24 mouse cellular contexts compared by ENCODE assay signal in the genomic region with DNA sequence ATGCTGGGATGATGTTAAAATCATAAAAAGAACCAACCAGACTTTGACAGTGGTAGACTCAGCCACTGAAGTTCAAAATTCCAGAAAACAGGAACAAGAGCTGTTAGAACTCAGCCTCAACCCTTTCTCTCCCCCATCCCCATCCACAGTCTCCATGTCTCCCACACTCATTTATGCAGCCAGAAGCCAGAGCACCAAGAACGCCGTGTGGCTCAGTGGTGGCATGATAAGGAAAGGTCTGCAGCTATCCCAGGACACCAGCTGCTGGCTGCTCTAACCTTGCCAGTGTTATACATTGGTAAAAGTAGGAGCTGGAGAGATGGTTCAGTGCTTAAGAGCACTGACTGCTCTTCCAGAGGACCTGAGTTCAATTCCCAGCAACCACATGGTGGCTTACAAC. TPM values are rescaled to one million over a fixed set of nuclear protein-coding genes. Genes with fewer than 3 reads are reported as not detected.
DNase-seq lines count a peak whose midpoint lies in the region; ATAC-seq and TF ChIP-seq lines count a peak whose summit lies in the region.
"Had no signal": no experiment of that assay in that cellular context is flagged by ENCODE, and none has a peak within 500 bp of the region (broad histone marks: within the 10 kb centered on the region; RNA-seq: fewer than 3 reads in every experiment).

No protein-coding gene starts in this region.

- no peak overlapping the region for H3K4me3 ChIP-seq in liver, embryonic 12.5 days
- H3K4me3 ChIP-seq in liver, postnatal 0 days (ENCODE audit: low read depth, low read length) = no peak overlapping the region
- H3K4me3 ChIP-seq in forebrain, embryonic 15.5 days = no peak overlapping the region
- H3K4me3 ChIP-seq in embryonic facial prominence, embryonic 10.5 days = no peak overlapping the region
- H3K4me3 ChIP-seq: embryonic facial prominence, embryonic 13.5 days; heart, embryonic 12.5 days; heart, embryonic 15.5 days; hindbrain, embryonic 10.5 days; hindbrain, embryonic 13.5 days had no signal

- DNase-seq in liver = no peak
- peak; percentile 21 for DNase-seq in testis, postnatal 10 days (ENCODE audit: low spot score)
- DNase-seq in testis, postnatal 14 days (ENCODE audit: low spot score) = no peak
- no peak for DNase-seq in liver, postnatal 0 days
- no peak for DNase-seq in embryonic facial prominence, embryonic 10.5 days (ENCODE audit: low spot score)
- DNase-seq: adrenal gland, postnatal 10 days; adrenal gland, postnatal 36 days; cerebellum, adult 18-20 months; cerebellum, adult 9-10 months; cerebellum, postnatal 25 days; gastrocnemius, postnatal 25 days; heart, adult 18-20 months; heart, postnatal 10 days; heart, postnatal 36 days had no signal

- no peak for TF ChIP-seq CTCF in liver, postnatal 0 days (IDR thresholded peaks at IDR 0.05; ENCODE audit: low read depth)

- peaks cover 76% of the 10 kb centered on the region for H3K4me1 ChIP-seq in liver, embryonic 12.5 days
- H3K4me1 ChIP-seq in liver, postnatal 0 days (ENCODE audit: insufficient read depth) = peaks cover 18% of the 10 kb centered on the region
- peaks cover 5% of the 10 kb centered on the region; the same call in 1 of the 2 replicates for H3K4me1 ChIP-seq in forebrain, embryonic 15.5 days
- H3K4me1 ChIP-seq in embryonic facial prominence, embryonic 10.5 days = peaks cover 29% of the 10 kb centered on the region

- no peak overlapping the region for H3K27ac ChIP-seq in liver, embryonic 12.5 days
- no peak overlapping the region for H3K27ac ChIP-seq in liver, postnatal 0 days (ENCODE audit: low read depth)
- no peak overlapping the region for H3K27ac ChIP-seq in forebrain, embryonic 15.5 days (replicated peaks)
- no peak overlapping the region for H3K27ac ChIP-seq in embryonic facial prominence, embryonic 10.5 days (replicated peaks)
- H3K27ac ChIP-seq: embryonic facial prominence, embryonic 13.5 days; heart, embryonic 15.5 days; hindbrain, embryonic 10.5 days; hindbrain, embryonic 13.5 days had no signal

- no peaks in the 10 kb centered on the region for H3K27me3 ChIP-seq in liver, embryonic 12.5 days (replicated peaks)
- no peaks in the 10 kb centered on the region for H3K27me3 ChIP-seq in liver, postnatal 0 days (ENCODE audit: insufficient read depth, low read length)
- H3K27me3 ChIP-seq in forebrain, embryonic 15.5 days = no peaks in the 10 kb centered on the region
- H3K27me3 ChIP-seq in embryonic facial prominence, embryonic 10.5 days (replicated peaks; ENCODE audit: low read depth, poor library complexity, severe bottlenecking) = peaks cover 11% of the 10 kb centered on the region
- H3K27me3 ChIP-seq: embryonic facial prominence, embryonic 13.5 days; heart, embryonic 12.5 days; heart, embryonic 15.5 days; hindbrain, embryonic 13.5 days; Patski had no signal

- peaks cover 39% of the 10 kb centered on the region for H3K36me3 ChIP-seq in liver, embryonic 12.5 days
- peaks cover 55% of the 10 kb centered on the region for H3K36me3 ChIP-seq in liver, postnatal 0 days (replicated peaks; ENCODE audit: insufficient read depth, low read length)
- no peaks in the 10 kb centered on the region for H3K36me3 ChIP-seq in forebrain, embryonic 15.5 days
- H3K36me3 ChIP-seq in embryonic facial prominence, embryonic 10.5 days (replicated peaks) = no peaks in the 10 kb centered on the region
- H3K36me3 ChIP-seq: embryonic facial prominence, embryonic 13.5 days; heart, embryonic 15.5 days; hindbrain, embryonic 10.5 days; hindbrain, embryonic 13.5 days had no signal

- ATAC-seq in liver, embryonic 12.5 days = 0 out of 2 replicates have a peak, but pooled peaks have one; percentile 30
- 0 out of 2 replicates have a peak, but pooled peaks have one; percentile 20 for ATAC-seq in liver, postnatal 0 days
- ATAC-seq in forebrain, embryonic 15.5 days (replicated peaks) = no peak
- ATAC-seq: forebrain, embryonic 14.5 days; hindbrain, embryonic 16.5 days; Patski had no signal

- TF ChIP-seq EP300 in liver, postnatal 0 days (IDR thresholded peaks at IDR 0.05; ENCODE audit: low read depth) = no peak

- no peak overlapping the region for H3K4me2 ChIP-seq in liver, embryonic 12.5 days
- H3K4me2 ChIP-seq in liver, postnatal 0 days (ENCODE audit: low read depth, low read length) = no peak overlapping the region
- H3K4me2 ChIP-seq in forebrain, embryonic 15.5 days (replicated peaks) = no peak overlapping the region
- H3K4me2 ChIP-seq: embryonic facial prominence, embryonic 13.5 days; heart, embryonic 12.5 days; heart, embryonic 15.5 days; hindbrain, embryonic 13.5 days had no signal

- H3K9me3 ChIP-seq in liver, embryonic 12.5 days (replicated peaks) = no peaks in the 10 kb centered on the region
- H3K9me3 ChIP-seq in liver, postnatal 0 days (ENCODE audit: low read length) = no peaks in the 10 kb centered on the region
- H3K9me3 ChIP-seq in forebrain, embryonic 15.5 days = no peaks in the 10 kb centered on the region
- H3K9me3 ChIP-seq in embryonic facial prominence, embryonic 10.5 days = no peaks in the 10 kb centered on the region
- H3K9me3 ChIP-seq: embryonic facial prominence, embryonic 13.5 days; heart, embryonic 12.5 days; heart, embryonic 15.5 days; hindbrain, embryonic 10.5 days; hindbrain, embryonic 13.5 days had no signal

- H3K9ac ChIP-seq in liver, embryonic 12.5 days = no peak overlapping the region
- no peak overlapping the region for H3K9ac ChIP-seq in liver, postnatal 0 days (replicated peaks)
- H3K9ac ChIP-seq in forebrain, embryonic 15.5 days (replicated peaks) = no peak overlapping the region
- H3K9ac ChIP-seq: embryonic facial prominence, embryonic 13.5 days; heart, embryonic 12.5 days; heart, embryonic 15.5 days; hindbrain, embryonic 13.5 days had no signal

- WGBS in liver, embryonic 12.5 days (ENCODE audit: insufficient replicate concordance) = 39% methylated on average over 2 of the region's 2 CpGs
- WGBS in liver, postnatal 0 days (ENCODE audit: insufficient replicate concordance) = 62% methylated on average over 2 of the region's 2 CpGs
- WGBS in forebrain, embryonic 15.5 days = 96% methylated on average over 2 of the region's 2 CpGs
- 90% methylated on average over 2 of the region's 2 CpGs for WGBS in embryonic facial prominence, embryonic 10.5 days

RNA-seq across cellular contexts. Expression of a gene that starts 16.8 kb away (rescaled TPM):
- polyA plus RNA-seq in liver, embryonic 12.5 days (2016; fragmentation: Nextera tagmentation; extraction: Ambion mirVana) = 18.5 and 18.7 TPM in 2 replicates
- 41.0 and 42.0 TPM in 2 replicates for polyA plus RNA-seq in liver, postnatal 0 days (2015; fragmentation: Nextera tagmentation; extraction: Ambion mirVana)
- polyA plus RNA-seq in forebrain, embryonic 15.5 days (2015; fragmentation: Nextera tagmentation; extraction: Ambion mirVana) = 5.7 and 6.6 TPM in 2 replicates
- polyA plus RNA-seq in embryonic facial prominence, embryonic 10.5 days (2016; fragmentation: Nextera tagmentation; extraction: Ambion mirVana) = 4.4 and 4.8 TPM in 2 replicates

RNA-seq across cellular contexts. Expression of a gene that starts 34.4 kb away (rescaled TPM):
- polyA plus RNA-seq in liver, embryonic 12.5 days (2016; fragmentation: Nextera tagmentation; extraction: Ambion mirVana) = 57.7 and 59.0 TPM in 2 replicates
- polyA plus RNA-seq in liver, postnatal 0 days (2015; fragmentation: Nextera tagmentation; extraction: Ambion mirVana) = 10.5 and 12.2 TPM in 2 replicates
- polyA plus RNA-seq in forebrain, embryonic 15.5 days (2015; fragmentation: Nextera tagmentation; extraction: Ambion mirVana) = 11.8 and 14.9 TPM in 2 replicates
- 76.4 and 80.4 TPM in 2 replicates for polyA plus RNA-seq in embryonic facial prominence, embryonic 10.5 days (2016; fragmentation: Nextera tagmentation; extraction: Ambion mirVana)
